Mouse (Mus musculus): ENCODE data around the gene Lin28b.

- TF ChIP-seq POLR2A (IDR thresholded peaks at IDR 0.05; ENCODE audit: low read depth, low read length) (no peak), CTCF (IDR thresholded peaks at IDR 0.05; ENCODE audit: extremely low read depth, insufficient read depth, insufficient read length, insufficient replicate concordance) (no peak)
These were observed 17.8 kb downstream of the Lin28b start for GRCm38 (mm10) chr10:45468180-45468915.
